Mouse (Mus musculus): ENCODE measurements around the gene Ube2c. TPM values are rescaled to one million over a fixed set of nuclear protein-coding genes. Genes with fewer than 3 reads are reported as not detected.

The Ube2c gene
- polyA plus RNA-seq, 1 experiment: 279 TPM

- peaks cover 20% of the 10 kb centered on the region for H3K79me3 ChIP-seq (ENCODE audit: low read depth)
- peaks cover 31% of the 10 kb centered on the region for H3K79me2 ChIP-seq (ENCODE audit: control insufficient read depth, insufficient read depth)
- H3K27me3 ChIP-seq (ENCODE audit: control insufficient read depth, insufficient read depth, insufficient read length): no peaks in the 10 kb centered on the region
- no peak overlapping the region for H3K4me3 ChIP-seq (ENCODE audit: insufficient read depth, poor library complexity, severe bottlenecking)
- peaks cover 32% of the 10 kb centered on the region for H3K36me3 ChIP-seq (ENCODE audit: control insufficient read depth, insufficient read depth)
- no peak overlapping the region for H3ac ChIP-seq (ENCODE audit: control insufficient read depth, insufficient read length, low read depth)
- TF ChIP-seq MAX (IDR thresholded peaks at IDR 0.05): no peak
- no peak for TF ChIP-seq CTCF (IDR thresholded peaks at IDR 0.05; ENCODE audit: control insufficient read depth, insufficient read depth, insufficient read length)
- no peak for TF ChIP-seq CEBPB (IDR thresholded peaks at IDR 0.05; ENCODE audit: low read depth)
- no peak for TF ChIP-seq FOSL1 (IDR thresholded peaks at IDR 0.05; ENCODE audit: insufficient read depth, low read length, poor library complexity, severe bottlenecking)
- no peak for TF ChIP-seq MYOD1 (IDR thresholded peaks at IDR 0.05; ENCODE audit: control insufficient read depth, insufficient read length, low read depth)
- no peak for TF ChIP-seq USF1 (IDR thresholded peaks at IDR 0.05; ENCODE audit: low read depth)
- no peak for TF ChIP-seq MYOG (IDR thresholded peaks at IDR 0.05; ENCODE audit: control insufficient read depth, extremely low read depth, insufficient read length)
Measured at GRCm38 (mm10) chr2:164773989-164774364, 4.3 kb downstream of the Ube2c start.

GRCm38 (mm10) chr2:164776130-164776529 lies 6.4 kb downstream of the Ube2c start:
- H3ac ChIP-seq (ENCODE audit: control insufficient read depth, insufficient read length, low read depth): no peak overlapping the region
- H3K79me2 ChIP-seq (ENCODE audit: control insufficient read depth, insufficient read depth): peaks cover 17% of the 10 kb centered on the region
- TF ChIP-seq MAX (IDR thresholded peaks at IDR 0.05) (no peak), CTCF (IDR thresholded peaks at IDR 0.05; ENCODE audit: control insufficient read depth, insufficient read depth, insufficient read length) (no peak), FOSL1 (IDR thresholded peaks at IDR 0.05; ENCODE audit: insufficient read depth, low read length, poor library complexity, severe bottlenecking) (no peak), MYOG (IDR thresholded peaks at IDR 0.05; ENCODE audit: control insufficient read depth, extremely low read depth, insufficient read length) (no peak), USF1 (IDR thresholded peaks at IDR 0.05; ENCODE audit: low read depth) (no peak)
- peaks cover 23% of the 10 kb centered on the region for H3K36me3 ChIP-seq (ENCODE audit: control insufficient read depth, insufficient read depth)
- H3K27me3 ChIP-seq (ENCODE audit: control insufficient read depth, insufficient read depth, insufficient read length): no peaks in the 10 kb centered on the region
- H3K79me3 ChIP-seq (ENCODE audit: low read depth): peaks cover 7% of the 10 kb centered on the region
- H3K4me3 ChIP-seq (ENCODE audit: insufficient read depth, poor library complexity, severe bottlenecking): no peak overlapping the region

- peaks cover 16% of the 10 kb centered on the region for H3K36me3 ChIP-seq (ENCODE audit: control insufficient read depth, insufficient read depth)
- H3K79me3 ChIP-seq (ENCODE audit: low read depth): peaks cover under 1% of the 10 kb centered on the region
- no peak overlapping the region for H3ac ChIP-seq (ENCODE audit: control insufficient read depth, insufficient read length, low read depth)
- H3K79me2 ChIP-seq (ENCODE audit: control insufficient read depth, insufficient read depth): peaks cover 10% of the 10 kb centered on the region
- H3K27me3 ChIP-seq (ENCODE audit: control insufficient read depth, insufficient read depth, insufficient read length): no peaks in the 10 kb centered on the region
- no peak overlapping the region for H3K4me3 ChIP-seq (ENCODE audit: insufficient read depth, poor library complexity, severe bottlenecking)
- no peak for TF ChIP-seq CTCF (IDR thresholded peaks at IDR 0.05; ENCODE audit: control insufficient read depth, insufficient read depth, insufficient read length)
- TF ChIP-seq CEBPB (IDR thresholded peaks at IDR 0.05; ENCODE audit: low read depth): no peak
- TF ChIP-seq FOSL1 (IDR thresholded peaks at IDR 0.05; ENCODE audit: insufficient read depth, low read length, poor library complexity, severe bottlenecking): no peak
- no peak for TF ChIP-seq MYOD1 (IDR thresholded peaks at IDR 0.05; ENCODE audit: control insufficient read depth, insufficient read length, low read depth)
- TF ChIP-seq MYOG (IDR thresholded peaks at IDR 0.05; ENCODE audit: control insufficient read depth, extremely low read depth, insufficient read length): no peak
- no peak for TF ChIP-seq USF1 (IDR thresholded peaks at IDR 0.05; ENCODE audit: low read depth)
- TF ChIP-seq MAX (IDR thresholded peaks at IDR 0.05): no peak
Measured at GRCm38 (mm10) chr2:164776801-164777200, 7.1 kb downstream of the Ube2c start.

- Histone ChIP-seq H3K4me3 (ENCODE audit: insufficient read depth, poor library complexity, severe bottlenecking) (no peak overlapping the region), H3K79me3 (ENCODE audit: low read depth) (no peaks in the 10 kb centered on the region), H3K27me3 (ENCODE audit: control insufficient read depth, insufficient read depth, insufficient read length) (no peaks in the 10 kb centered on the region), H3K79me2 (ENCODE audit: control insufficient read depth, insufficient read depth) (peaks cover 4% of the 10 kb centered on the region), H3ac (ENCODE audit: control insufficient read depth, insufficient read length, low read depth) (no peak overlapping the region), H3K36me3 (ENCODE audit: control insufficient read depth, insufficient read depth) (peaks cover 10% of the 10 kb centered on the region)
- TF ChIP-seq CEBPB (IDR thresholded peaks at IDR 0.05; ENCODE audit: low read depth) (no peak), USF1 (IDR thresholded peaks at IDR 0.05; ENCODE audit: low read depth) (no peak), FOSL1 (IDR thresholded peaks at IDR 0.05; ENCODE audit: insufficient read depth, low read length, poor library complexity, severe bottlenecking) (no peak), MAX (IDR thresholded peaks at IDR 0.05) (no peak), MYOD1 (IDR thresholded peaks at IDR 0.05; ENCODE audit: control insufficient read depth, insufficient read length, low read depth) (no peak), MYOG (IDR thresholded peaks at IDR 0.05; ENCODE audit: control insufficient read depth, extremely low read depth, insufficient read length) (no peak), CTCF (IDR thresholded peaks at IDR 0.05; ENCODE audit: control insufficient read depth, insufficient read depth, insufficient read length) (no peak)
Measured at GRCm38 (mm10) chr2:164777246-164778014, 7.7 kb downstream of the Ube2c start.

GRCm38 (mm10) chr2:164778015-164778287 lies 8.3 kb downstream of the Ube2c start:
- Histone ChIP-seq H3K79me2 (ENCODE audit: control insufficient read depth, insufficient read depth) (no peaks in the 10 kb centered on the region), H3K4me3 (ENCODE audit: insufficient read depth, poor library complexity, severe bottlenecking) (no peak overlapping the region), H3K79me3 (ENCODE audit: low read depth) (no peaks in the 10 kb centered on the region), H3ac (ENCODE audit: control insufficient read depth, insufficient read length, low read depth) (no peak overlapping the region), H3K36me3 (ENCODE audit: control insufficient read depth, insufficient read depth) (peaks cover 5% of the 10 kb centered on the region), H3K27me3 (ENCODE audit: control insufficient read depth, insufficient read depth, insufficient read length) (no peaks in the 10 kb centered on the region)
- TF ChIP-seq FOSL1 (IDR thresholded peaks at IDR 0.05; ENCODE audit: insufficient read depth, low read length, poor library complexity, severe bottlenecking) (no peak), MYOG (IDR thresholded peaks at IDR 0.05; ENCODE audit: control insufficient read depth, extremely low read depth, insufficient read length) (no peak), MAX (IDR thresholded peaks at IDR 0.05) (no peak), CTCF (IDR thresholded peaks at IDR 0.05; ENCODE audit: control insufficient read depth, insufficient read depth, insufficient read length) (no peak), MYOD1 (IDR thresholded peaks at IDR 0.05; ENCODE audit: control insufficient read depth, insufficient read length, low read depth) (no peak), CEBPB (IDR thresholded peaks at IDR 0.05; ENCODE audit: low read depth) (no peak), USF1 (IDR thresholded peaks at IDR 0.05; ENCODE audit: low read depth) (no peak)

All from C2C12 (cell line).